ENCODE assay signal across 8 mouse cellular contexts in the genomic region with DNA sequence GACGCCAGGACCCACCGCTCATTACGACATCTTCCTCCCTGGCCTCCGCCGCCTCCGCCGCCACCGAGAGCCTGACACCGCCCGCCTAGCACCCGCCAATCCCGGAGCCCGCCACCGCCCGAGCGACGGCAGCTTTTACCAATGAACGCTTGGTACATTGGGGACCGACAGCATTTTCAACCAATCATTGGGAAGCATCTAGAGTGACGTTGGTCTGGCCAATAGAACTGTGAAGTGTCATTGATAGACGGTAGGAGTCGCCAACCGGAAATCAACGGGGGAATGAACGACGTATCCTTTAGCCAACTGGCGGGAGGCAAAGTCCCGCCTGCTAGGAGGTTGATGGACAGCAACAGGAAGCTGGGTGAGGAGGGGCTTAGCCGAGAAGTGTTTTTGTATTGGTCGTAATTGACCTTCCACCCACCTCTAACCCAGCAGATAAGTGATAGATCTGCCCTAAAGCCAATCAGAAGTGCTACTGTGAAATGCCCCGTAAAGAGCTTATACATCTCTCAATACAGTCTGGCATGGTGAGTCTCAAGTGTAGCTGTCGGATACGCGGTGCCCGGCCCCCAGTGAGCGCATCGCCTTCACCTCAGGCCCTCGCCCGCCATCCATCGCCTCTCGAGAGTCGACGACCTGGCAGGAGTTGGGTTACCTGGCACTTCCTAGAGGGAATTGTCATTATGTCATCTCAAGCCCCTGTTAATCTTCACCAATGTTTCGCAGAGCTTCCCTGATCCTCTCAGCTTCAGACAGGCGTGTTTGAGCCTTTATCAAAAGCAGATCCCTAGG. TPM values are rescaled to one million over a fixed set of nuclear protein-coding genes. Genes with fewer than 3 reads are reported as not detected.
DNase-seq lines count a peak whose midpoint lies in the region; ATAC-seq and TF ChIP-seq lines count a peak whose summit lies in the region.

No protein-coding gene starts in this region.

- H3K4me3 ChIP-seq in forebrain, embryonic 13.5 days: peak overlapping the region; percentile 94
- H3K4me3 ChIP-seq in liver, postnatal 0 days (ENCODE audit: low read depth, low read length): peak overlapping the region; percentile 74
- peak overlapping the region; percentile 85 for H3K4me3 ChIP-seq in neural tube, embryonic 14.5 days (ENCODE audit: low read depth, low read length)

- under 1% methylated on average over 45 of the region's 45 CpGs for WGBS in forebrain, embryonic 13.5 days
- under 1% methylated on average over 45 of the region's 45 CpGs for WGBS in large intestine, adult 2 months
- WGBS in liver, postnatal 0 days (ENCODE audit: insufficient replicate concordance): under 1% methylated on average over 45 of the region's 45 CpGs
- WGBS in neural tube, embryonic 14.5 days: under 1% methylated on average over 45 of the region's 45 CpGs

- no peak for TF ChIP-seq CTCF in liver, postnatal 0 days (IDR thresholded peaks at IDR 0.05; ENCODE audit: low read depth)

- peak overlapping the region; percentile 83 for H3K4me2 ChIP-seq in forebrain, embryonic 13.5 days
- peak overlapping the region; percentile 83 for H3K4me2 ChIP-seq in liver, postnatal 0 days (ENCODE audit: low read depth, low read length)
- peak overlapping the region; percentile 79 for H3K4me2 ChIP-seq in neural tube, embryonic 14.5 days (ENCODE audit: low read depth, low read length)

- no peaks in the 10 kb centered on the region for H3K36me3 ChIP-seq in forebrain, embryonic 13.5 days (ENCODE audit: poor library complexity, severe bottlenecking)
- no peaks in the 10 kb centered on the region for H3K36me3 ChIP-seq in liver, postnatal 0 days (replicated peaks; ENCODE audit: insufficient read depth, low read length)
- H3K36me3 ChIP-seq in neural tube, embryonic 14.5 days (ENCODE audit: control insufficient read depth, insufficient read depth, low read length): no peaks in the 10 kb centered on the region

- H3K9ac ChIP-seq in forebrain, embryonic 13.5 days: peak overlapping the region; percentile 96
- peak overlapping the region; percentile 96 for H3K9ac ChIP-seq in liver, postnatal 0 days (replicated peaks)
- H3K9ac ChIP-seq in neural tube, embryonic 14.5 days (replicated peaks; ENCODE audit: low read depth, low read length): peak overlapping the region; percentile 95

- peak overlapping the region; percentile 88 for H3K27ac ChIP-seq in forebrain, embryonic 13.5 days
- peak overlapping the region; percentile 98 for H3K27ac ChIP-seq in liver, postnatal 0 days (ENCODE audit: low read depth)
- peak overlapping the region; percentile 98 for H3K27ac ChIP-seq in neural tube, embryonic 14.5 days (ENCODE audit: low read depth, low read length)

- peak; percentile 100 for DNase-seq in ES-CJ7 (ENCODE audit: low read depth, low spot score)
- DNase-seq in heart, postnatal 10 days: peak; percentile 99 to 100
- peak; percentile 93 for DNase-seq in large intestine, adult 2 months (ENCODE audit: low read depth, low spot score)
- DNase-seq in liver, postnatal 0 days: peak; percentile 98
- peak; percentile 96 for DNase-seq in testis, postnatal 10 days (ENCODE audit: low spot score)

- peak; percentile 95 for TF ChIP-seq EP300 in liver, postnatal 0 days (IDR thresholded peaks at IDR 0.05; ENCODE audit: low read depth)

- peaks cover 29% of the 10 kb centered on the region for H3K4me1 ChIP-seq in forebrain, embryonic 13.5 days
- H3K4me1 ChIP-seq in liver, postnatal 0 days (ENCODE audit: insufficient read depth): peaks cover 30% of the 10 kb centered on the region
- H3K4me1 ChIP-seq in neural tube, embryonic 14.5 days (ENCODE audit: control insufficient read depth, insufficient read depth, low read length): peaks cover 20% of the 10 kb centered on the region

- ATAC-seq in cerebellum, adult (ENCODE audit: insufficient number of reproducible peaks, low FRiP score, low TSS enrichment): peak; percentile 94
- peak; percentile 98 for ATAC-seq in forebrain, embryonic 13.5 days
- ATAC-seq in liver, postnatal 0 days: peak; percentile 92
- ATAC-seq in neural tube, embryonic 14.5 days (ENCODE audit: low read depth): peak; percentile 97

- no peaks in the 10 kb centered on the region for H3K9me3 ChIP-seq in forebrain, embryonic 13.5 days (replicated peaks)
- no peaks in the 10 kb centered on the region for H3K9me3 ChIP-seq in liver, postnatal 0 days (ENCODE audit: low read length)
- no peaks in the 10 kb centered on the region for H3K9me3 ChIP-seq in neural tube, embryonic 14.5 days (ENCODE audit: control insufficient read depth, low read length)

- H3K27me3 ChIP-seq in forebrain, embryonic 13.5 days: no peaks in the 10 kb centered on the region
- no peaks in the 10 kb centered on the region for H3K27me3 ChIP-seq in liver, postnatal 0 days (ENCODE audit: insufficient read depth, low read length)
- no peaks in the 10 kb centered on the region for H3K27me3 ChIP-seq in neural tube, embryonic 14.5 days (ENCODE audit: control insufficient read depth, insufficient read depth, low read length)

- intact Hi-C loops in heart, postnatal 10 days (cut with DNase I): no loop called here

RNA-seq across cellular contexts. Expression of gene Sp2, which starts 5.0 kb away (rescaled TPM):
- polyA plus RNA-seq in forebrain, embryonic 13.5 days (2015; fragmentation: Nextera tagmentation; extraction: Ambion mirVana): 18.3 and 18.8 TPM in 2 replicates
- 10 to 100 TPM; 15.0 to 16.1 TPM for total RNA-seq in heart, postnatal 10 days (2021)
- polyA plus RNA-seq in large intestine, adult 2 months (2012; rRNA removed): 11.3 and 13.3 TPM in 2 replicates
- 6.8 and 7.1 TPM in 2 replicates for polyA plus RNA-seq in liver, postnatal 0 days (2015; fragmentation: Nextera tagmentation; extraction: Ambion mirVana)
- 14.7 and 17.8 TPM in 2 replicates for polyA plus RNA-seq in neural tube, embryonic 14.5 days (2014; fragmentation: Nextera tagmentation; extraction: Ambion mirVana)

RNA-seq across cellular contexts. Expression of gene Pnpo, which starts 34.0 kb away (rescaled TPM):
- polyA plus RNA-seq in forebrain, embryonic 13.5 days (2015; fragmentation: Nextera tagmentation; extraction: Ambion mirVana): 13.9 and 20.0 TPM in 2 replicates
- 10 to 100 TPM; 11.8 to 12.8 TPM for total RNA-seq in heart, postnatal 10 days (2021)
- 59.4 and 66.0 TPM in 2 replicates for polyA plus RNA-seq in large intestine, adult 2 months (2012; rRNA removed)
- polyA plus RNA-seq in liver, postnatal 0 days (2015; fragmentation: Nextera tagmentation; extraction: Ambion mirVana): 271 and 273 TPM in 2 replicates
- 21.7 and 23.4 TPM in 2 replicates for polyA plus RNA-seq in neural tube, embryonic 14.5 days (2014; fragmentation: Nextera tagmentation; extraction: Ambion mirVana)

RNA-seq across cellular contexts. Expression of gene Sp6, which starts 35.4 kb away (rescaled TPM):
- 0.15 and 0.21 TPM in 2 replicates for polyA plus RNA-seq in forebrain, embryonic 13.5 days (2015; fragmentation: Nextera tagmentation; extraction: Ambion mirVana)
- total RNA-seq in heart, postnatal 10 days (2021): under 1 TPM; 0.12 to 0.15 TPM
- polyA plus RNA-seq in large intestine, adult 2 months (2012; rRNA removed): 0.12 and 0.22 TPM in 2 replicates
- 0.06 and 0.07 TPM in 2 replicates for polyA plus RNA-seq in liver, postnatal 0 days (2015; fragmentation: Nextera tagmentation; extraction: Ambion mirVana)
- 0.09 TPM in 1 of 2 replicates, not detected in the other for polyA plus RNA-seq in neural tube, embryonic 14.5 days (2014; fragmentation: Nextera tagmentation; extraction: Ambion mirVana)

RNA-seq across cellular contexts. Expression of gene Prr15l, which starts 49.9 kb away (rescaled TPM):
- 0.08 and 0.25 TPM in 2 replicates for polyA plus RNA-seq in forebrain, embryonic 13.5 days (2015; fragmentation: Nextera tagmentation; extraction: Ambion mirVana)
- under 1 TPM; 0.47 to 0.74 TPM for total RNA-seq in heart, postnatal 10 days (2021)
- 194 and 206 TPM in 2 replicates for polyA plus RNA-seq in large intestine, adult 2 months (2012; rRNA removed)
- 10.1 and 13.9 TPM in 2 replicates for polyA plus RNA-seq in liver, postnatal 0 days (2015; fragmentation: Nextera tagmentation; extraction: Ambion mirVana)
- polyA plus RNA-seq in neural tube, embryonic 14.5 days (2014; fragmentation: Nextera tagmentation; extraction: Ambion mirVana): 0.09 and 0.36 TPM in 2 replicates

RNA-seq across cellular contexts. Expression of gene Scrn2, which starts 51.9 kb away (rescaled TPM):
- 22.8 and 23.0 TPM in 2 replicates for polyA plus RNA-seq in forebrain, embryonic 13.5 days (2015; fragmentation: Nextera tagmentation; extraction: Ambion mirVana)
- total RNA-seq in heart, postnatal 10 days (2021): 10 to 100 TPM; 11.3 to 16.1 TPM
- 32.1 and 38.6 TPM in 2 replicates for polyA plus RNA-seq in large intestine, adult 2 months (2012; rRNA removed)
- polyA plus RNA-seq in liver, postnatal 0 days (2015; fragmentation: Nextera tagmentation; extraction: Ambion mirVana): 20.6 and 21.2 TPM in 2 replicates
- polyA plus RNA-seq in neural tube, embryonic 14.5 days (2014; fragmentation: Nextera tagmentation; extraction: Ambion mirVana): 8.6 and 10.9 TPM in 2 replicates

Comparison
In these comparisons a context has a peak if more than half of its experiments do, and no peak if none do; other contexts are left out.
1. Peak in every context shown above with its lines: DNase-seq, ATAC-seq, H3K4me3 ChIP-seq and H3K27ac ChIP-seq.